Mouse (Mus musculus) intestine, embryonic 16.5 days (tissue): ENCODE measurements around the gene Sp1. TPM values are rescaled to one million over a fixed set of nuclear protein-coding genes. Genes with fewer than 3 reads are reported as not detected.

Source experiments
- ATAC-seq: fragments of 200-750 bp; cut with Nextera tagmentation; 2 replicates; pipeline ENCODE4 v1.8.0; 2017; ENCODE audit warnings: moderate TSS enrichment, moderate library complexity
- H3K27ac ChIP-seq: fragments of 300-500 bp; sonication (generic); 2 replicates; pipeline ENCODE4 v1.5.1; 2014; ENCODE audit warnings: mild to moderate bottlenecking, low read length
- H3K27me3 ChIP-seq: fragments of 300-500 bp; sonication (generic); replicated peaks from 2 replicates; pipeline ENCODE4 v1.6.1; 2014; ENCODE audit warnings: low read length, control low read depth, mixed read lengths; ENCODE audit not compliant: control insufficient read depth, insufficient read depth
- H3K36me3 ChIP-seq: fragments of 300-500 bp; sonication (generic); 2 replicates; pipeline ENCODE4 v1.6.1; 2014; ENCODE audit warnings: low read length, control low read depth; ENCODE audit not compliant: control insufficient read depth, insufficient read depth
- H3K4me1 ChIP-seq: fragments of 300-500 bp; sonication (generic); 2 replicates; pipeline ENCODE4 v1.6.1; 2014; ENCODE audit warnings: low read length, control low read depth, mixed read lengths; ENCODE audit not compliant: control insufficient read depth, insufficient read depth
- H3K4me2 ChIP-seq: fragments of 300-500 bp; sonication (generic); 2 replicates; pipeline ENCODE4 v1.6.1; 2014; ENCODE audit warnings: low read depth, low read length, control low read depth
- H3K4me3 ChIP-seq: fragments of 300-500 bp; sonication (generic); 2 replicates; pipeline ENCODE4 v1.5.1; 2014; ENCODE audit warnings: mild to moderate bottlenecking, low read length
- H3K9ac ChIP-seq: fragments of 300-500 bp; sonication (generic); 2 replicates; pipeline ENCODE4 v1.6.1; 2014; ENCODE audit warnings: low read depth, low read length
- H3K9me3 ChIP-seq: fragments of 300-500 bp; sonication (generic); 2 replicates; pipeline ENCODE4 v1.6.1; 2016; ENCODE audit warnings: low read length, control low read depth; ENCODE audit not compliant: control insufficient read depth
- WGBS: fragments of 180-500 bp; shearing (Covaris S2); extraction: QIAGEN DNeasy Blood & Tissue Kit; methylation state at CpG from one replicate; pipeline ENCODE4 v1.1.7; 2014; 5-methylcytosine and 5-hydroxymethylcytosine counted together
- polyA plus RNA-seq: library from polyadenylated mRNA; unstranded; fragments of >200 nt; fragmentation: Nextera tagmentation; extraction: Ambion mirVana; gene quantifications from 2 replicates; pipeline ENCODE4 v1.2.1, GENCODE M21; 2015

Sp1 gene
- polyA plus RNA-seq, 1 experiment from 2014 or later: 7.2 TPM

DNA sequence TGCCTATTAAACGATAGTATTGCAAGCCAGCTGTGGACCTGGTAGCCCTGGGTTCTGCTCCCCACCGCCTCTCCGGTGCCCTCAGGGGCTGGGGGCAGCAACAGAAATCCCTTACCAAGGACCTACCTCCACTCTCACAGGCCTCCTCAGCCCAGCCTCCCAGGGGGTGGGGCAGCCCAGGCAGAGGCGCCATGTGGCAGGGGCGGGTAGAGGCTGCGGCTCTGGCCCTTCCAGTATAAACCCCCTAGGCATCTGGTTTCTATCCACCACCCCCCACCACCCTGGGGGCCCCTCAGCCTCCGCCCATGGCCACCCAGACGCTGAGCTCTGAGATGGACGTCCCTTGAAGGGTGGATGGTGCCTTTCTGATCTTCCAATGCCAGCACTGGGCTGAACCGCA lies 35.2 kb upstream of the Sp1 start:
- Histone ChIP-seq H3K27me3 (peaks cover 8% of the 10 kb centered on the region), H3K9me3 (no peaks in the 10 kb centered on the region), H3K9ac (peak overlapping the region; percentile 41; the same call in 1 of the 2 replicates), H3K4me2 (peak overlapping the region; percentile 38), H3K27ac (no peak overlapping the region), H3K4me1 (peaks cover 22% of the 10 kb centered on the region), H3K4me3 (0 out of 2 replicates have a peak overlapping the region, but pooled peaks have one; percentile 5), H3K36me3 (no peaks in the 10 kb centered on the region)
- ATAC-seq: peak; percentile 69; the same call in 1 of the 2 replicates
- WGBS: 13% methylated on average over 10 of the region's 10 CpGs

- H3K27ac ChIP-seq: peak overlapping the region; percentile 70
- under 1% methylated on average over 43 of the region's 43 CpGs for WGBS
- no peaks in the 10 kb centered on the region for H3K36me3 ChIP-seq
- peak overlapping the region; percentile 97 for H3K4me2 ChIP-seq
- peak; percentile 89 for ATAC-seq
- no peaks in the 10 kb centered on the region for H3K9me3 ChIP-seq
- peak overlapping the region; percentile 79 for H3K9ac ChIP-seq
- H3K27me3 ChIP-seq: no peaks in the 10 kb centered on the region
- H3K4me1 ChIP-seq: peaks cover 15% of the 10 kb centered on the region
- H3K4me3 ChIP-seq: peak overlapping the region; percentile 72
Observed at GRCm38 (mm10) chr15:102376453-102377162, 29.3 kb upstream of the Sp1 start.

- WGBS: 0% methylated on average over 7 of the region's 7 CpGs
- Histone ChIP-seq H3K27me3 (no peaks in the 10 kb centered on the region), H3K4me2 (peak overlapping the region; percentile 97), H3K27ac (peak overlapping the region; percentile 70), H3K4me3 (peak overlapping the region; percentile 72), H3K4me1 (peaks cover 19% of the 10 kb centered on the region), H3K36me3 (no peaks in the 10 kb centered on the region), H3K9ac (peak overlapping the region; percentile 79), H3K9me3 (no peaks in the 10 kb centered on the region)
- peak; percentile 82 for ATAC-seq
Observed at GRCm38 (mm10) chr15:102377163-102377543, 28.8 kb upstream of the Sp1 start.

DNA sequence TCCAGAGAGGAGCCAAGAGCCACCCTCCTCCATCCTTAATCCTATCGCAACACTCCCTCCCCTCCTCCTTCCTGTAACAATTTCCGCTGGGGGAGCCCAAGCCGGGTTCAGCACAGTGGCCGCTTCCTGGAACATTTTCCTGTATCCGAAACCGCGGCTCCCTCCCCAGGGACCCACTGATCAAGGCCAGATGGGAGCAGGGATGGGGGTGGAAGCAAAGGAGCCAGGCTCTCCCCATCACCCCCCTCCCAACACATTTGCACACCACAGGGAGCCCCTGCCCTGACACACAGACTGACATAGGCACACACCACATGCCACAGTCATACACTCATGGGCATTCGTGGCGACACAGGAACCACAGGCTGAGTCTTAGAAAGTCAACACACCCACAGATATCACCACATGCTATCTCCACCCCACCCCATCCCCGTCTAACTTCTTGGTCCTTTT lies 28.1 kb upstream of the Sp1 start:
- H3K27me3 ChIP-seq: no peaks in the 10 kb centered on the region
- no peak for ATAC-seq
- no peak overlapping the region for H3K4me3 ChIP-seq
- no peaks in the 10 kb centered on the region for H3K9me3 ChIP-seq
- H3K4me1 ChIP-seq: peaks cover 19% of the 10 kb centered on the region
- peak overlapping the region; percentile 48; the same call in 1 of the 2 replicates for H3K9ac ChIP-seq
- peak overlapping the region; percentile 97 for H3K4me2 ChIP-seq
- 11% methylated on average over 10 of the region's 10 CpGs for WGBS
- H3K36me3 ChIP-seq: no peaks in the 10 kb centered on the region
- peak overlapping the region; percentile 37; the same call in 1 of the 2 replicates for H3K27ac ChIP-seq

- Histone ChIP-seq H3K9ac (0 out of 2 replicates have a peak overlapping the region, but pooled peaks have one; percentile 6), H3K9me3 (no peaks in the 10 kb centered on the region), H3K4me2 (0 out of 2 replicates have a peak overlapping the region, but pooled peaks have one; percentile 0), H3K4me1 (peaks cover 14% of the 10 kb centered on the region), H3K36me3 (no peaks in the 10 kb centered on the region), H3K27ac (peak overlapping the region; percentile 37), H3K4me3 (no peak overlapping the region), H3K27me3 (no peaks in the 10 kb centered on the region)
- peak; percentile 77 for ATAC-seq
- WGBS: 2% methylated on average over 7 of the region's 7 CpGs
Observed at GRCm38 (mm10) chr15:102381575-102381974, 24.4 kb upstream of the Sp1 start.

DNA sequence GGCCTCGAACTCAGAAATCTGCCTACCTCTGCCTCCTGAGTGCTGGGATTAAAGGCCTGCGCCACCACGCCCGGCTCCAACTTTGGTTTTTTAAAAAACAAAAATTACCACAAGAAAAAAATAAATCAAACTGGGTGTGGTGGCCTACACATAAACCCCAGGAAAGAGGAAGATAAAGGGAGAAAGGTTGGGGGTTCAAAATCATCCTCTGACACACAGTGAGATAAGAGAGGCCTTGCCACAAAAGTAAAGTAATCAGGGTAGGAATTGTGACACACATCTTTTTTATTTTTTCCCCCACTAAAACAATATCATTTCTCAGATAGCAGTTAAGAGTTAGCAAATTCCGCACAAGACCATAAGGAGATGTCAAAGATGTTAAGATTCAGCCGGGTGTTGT lies 22.3 kb upstream of the Sp1 start:
- Histone ChIP-seq H3K27me3 (no peaks in the 10 kb centered on the region), H3K9me3 (no peaks in the 10 kb centered on the region)
- 83% methylated on average over 6 of the region's 6 CpGs for WGBS

DNA sequence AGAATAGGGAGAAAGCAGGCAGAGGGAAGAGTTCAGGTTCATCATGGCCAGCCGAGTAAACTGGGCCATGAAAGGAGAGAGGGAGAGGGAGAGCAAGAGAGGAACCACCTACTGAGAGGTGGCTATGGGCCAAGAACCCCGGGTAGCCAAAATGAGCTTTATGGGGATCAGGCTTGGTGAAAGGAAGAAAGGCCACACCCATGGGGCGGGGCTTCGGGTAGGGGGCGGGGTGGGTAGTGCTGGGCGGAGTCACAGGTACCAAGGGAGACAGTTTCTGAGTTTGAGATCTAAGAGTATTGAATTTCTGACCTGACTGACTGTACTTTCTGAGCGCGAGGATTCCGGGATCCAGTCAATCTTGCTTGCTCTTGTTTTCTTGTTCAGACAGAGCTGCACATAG lies 19.3 kb upstream of the Sp1 start:
- no peak overlapping the region for H3K4me2 ChIP-seq
- H3K36me3 ChIP-seq: no peaks in the 10 kb centered on the region
- H3K9ac ChIP-seq: no peak overlapping the region
- no peak overlapping the region for H3K27ac ChIP-seq
- no peaks in the 10 kb centered on the region for H3K9me3 ChIP-seq
- WGBS: 50% methylated on average over 9 of the region's 9 CpGs
- no peak for ATAC-seq
- no peak overlapping the region for H3K4me3 ChIP-seq
- no peaks in the 10 kb centered on the region for H3K27me3 ChIP-seq
- H3K4me1 ChIP-seq: peaks cover 4% of the 10 kb centered on the region; the same call in 1 of the 2 replicates

More for the DNA sequence above, 22.3 kb upstream of the Sp1 start:
- ATAC-seq: no peak
- Histone ChIP-seq H3K4me2 (no peak overlapping the region), H3K36me3 (no peaks in the 10 kb centered on the region), H3K4me3 (no peak overlapping the region), H3K27ac (no peak overlapping the region), H3K9ac (no peak overlapping the region), H3K4me1 (peaks cover 4% of the 10 kb centered on the region; the same call in 1 of the 2 replicates)

DNA sequence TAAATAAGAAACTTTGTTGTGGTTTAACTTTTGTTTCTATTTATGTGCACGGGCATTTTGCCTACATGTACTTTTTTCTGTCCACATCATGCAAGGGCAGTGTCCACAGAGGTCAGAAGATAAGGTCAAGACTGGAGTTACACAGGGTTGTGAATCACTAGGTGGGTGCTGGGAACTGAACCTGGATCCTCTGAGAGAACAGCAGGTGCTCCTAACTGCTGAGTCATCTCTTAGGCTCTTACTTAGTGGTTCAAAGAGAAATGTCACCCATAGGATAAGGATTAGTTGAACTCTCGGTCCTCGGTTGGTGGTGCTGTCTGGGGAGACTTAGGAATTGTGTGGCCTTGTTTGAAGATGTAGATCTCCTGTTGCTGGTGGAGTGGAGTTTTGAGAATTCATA lies 17.0 kb upstream of the Sp1 start:
- no peak overlapping the region for H3K4me2 ChIP-seq
- no peaks in the 10 kb centered on the region for H3K36me3 ChIP-seq
- no peak overlapping the region for H3K4me3 ChIP-seq
- no peak for ATAC-seq
- H3K27me3 ChIP-seq: no peaks in the 10 kb centered on the region
- peaks cover under 1% of the 10 kb centered on the region for H3K4me1 ChIP-seq
- H3K9me3 ChIP-seq: no peaks in the 10 kb centered on the region
- H3K27ac ChIP-seq: no peak overlapping the region
- H3K9ac ChIP-seq: no peak overlapping the region
- 79% methylated on average over 3 of the region's 3 CpGs for WGBS

GRCm38 (mm10) chr15:102392520-102392919 lies 13.4 kb upstream of the Sp1 start:
- H3K27ac ChIP-seq: peak overlapping the region; percentile 87; the same call in 1 of the 2 replicates
- H3K9me3 ChIP-seq: no peaks in the 10 kb centered on the region
- no peaks in the 10 kb centered on the region for H3K36me3 ChIP-seq
- H3K27me3 ChIP-seq: no peaks in the 10 kb centered on the region
- H3K4me3 ChIP-seq: no peak overlapping the region
- no peak overlapping the region for H3K4me2 ChIP-seq
- 45% methylated on average over 2 of the region's 2 CpGs for WGBS
- no peak for ATAC-seq
- peaks cover 9% of the 10 kb centered on the region for H3K4me1 ChIP-seq
- no peak overlapping the region for H3K9ac ChIP-seq
